In the genomic region with DNA sequence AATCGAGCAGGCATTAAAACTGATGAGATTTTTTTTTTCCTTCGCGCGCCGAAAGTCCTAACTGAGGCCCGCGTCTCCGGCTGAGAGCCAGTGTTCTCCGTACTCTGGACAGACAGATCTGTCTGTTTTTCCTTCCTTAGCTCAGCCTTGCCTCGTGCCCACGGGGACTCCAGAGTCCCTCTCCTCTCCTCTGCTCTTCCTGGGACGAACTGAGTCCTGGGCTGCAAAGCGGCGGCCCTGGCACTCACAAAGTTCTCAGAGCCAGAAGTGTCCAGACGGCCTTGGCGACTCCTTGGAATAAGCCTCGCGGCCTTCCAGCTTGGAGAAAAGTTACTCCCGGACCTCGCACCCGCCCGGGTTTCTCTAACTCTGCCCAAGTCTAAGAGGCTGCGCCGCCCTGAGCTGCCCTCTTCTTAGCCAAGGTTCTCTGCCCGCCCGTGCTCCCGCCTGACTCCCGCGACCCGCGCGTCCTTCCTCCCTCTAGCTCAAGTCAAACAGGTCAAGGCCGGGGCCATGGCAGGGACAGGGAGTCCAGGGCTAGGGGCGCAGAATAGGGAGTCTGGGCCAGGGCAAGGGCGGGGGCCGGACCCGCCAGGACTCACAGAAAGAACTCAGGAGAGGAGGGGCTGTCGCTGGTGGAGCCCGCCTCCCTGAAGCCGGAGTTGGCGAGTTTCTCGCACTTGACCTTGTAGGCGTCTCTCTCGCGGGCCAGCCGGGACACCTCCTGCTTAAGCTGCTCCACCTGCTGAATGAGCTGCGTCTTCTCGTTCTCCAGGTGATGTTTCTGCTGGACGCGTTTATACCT, we compare ENCODE assay signal across 8 mouse cellular contexts. TPM values are rescaled to one million over a fixed set of nuclear protein-coding genes. Genes with fewer than 3 reads are reported as not detected.
DNase-seq lines count a peak whose midpoint lies in the region; ATAC-seq and TF ChIP-seq lines count a peak whose summit lies in the region.

No protein-coding gene starts in this region.

- H3K4me3 ChIP-seq in kidney, adult 2 months (ENCODE audit: insufficient read depth, low read depth, low read length) = peak overlapping the region; percentile 61
- peak overlapping the region; percentile 53 for H3K4me3 ChIP-seq in lung, embryonic 16.5 days (ENCODE audit: low read length)
- peak overlapping the region; percentile 81 for H3K4me3 ChIP-seq in small intestine, adult 2 months (ENCODE audit: low read depth, low read length)

- intact Hi-C loops in left cerebral cortex, postnatal 36 days (cut with DNase I) = loop anchor here (5.0 kb wide), 4 partner anchors 303 to 1453 kb away; no protein-coding TSS in a partner anchor

- no peaks in the 10 kb centered on the region for H3K27me3 ChIP-seq in kidney, adult 2 months (replicated peaks; ENCODE audit: control insufficient read depth, insufficient read depth, low read length)
- peaks cover 75% of the 10 kb centered on the region for H3K27me3 ChIP-seq in lung, embryonic 16.5 days (ENCODE audit: control insufficient read depth, insufficient read depth, low read depth, low read length)
- peaks cover 60% of the 10 kb centered on the region for H3K27me3 ChIP-seq in small intestine, adult 2 months (ENCODE audit: control insufficient read depth, insufficient read depth, low read length)

- WGBS in kidney, adult 2 months = 5% methylated on average over 50 of the region's 50 CpGs
- WGBS in lung, embryonic 16.5 days = under 1% methylated on average over 50 of the region's 50 CpGs
- 1% methylated on average over 50 of the region's 50 CpGs for WGBS in small intestine, adult 2 months

- ATAC-seq in lung, embryonic 16.5 days (ENCODE audit: low read depth) = no peak

- 0 out of 2 replicates have a peak overlapping the region, but pooled peaks have one; percentile 17 for H3K27ac ChIP-seq in kidney, adult 2 months (ENCODE audit: insufficient read depth, low read depth, low read length)
- H3K27ac ChIP-seq in lung, embryonic 16.5 days (ENCODE audit: low read length) = no peak overlapping the region
- peak overlapping the region; percentile 70 for H3K27ac ChIP-seq in small intestine, adult 2 months (ENCODE audit: insufficient read depth, low read depth, low read length)

- H3K9me3 ChIP-seq in lung, embryonic 16.5 days (ENCODE audit: control insufficient read depth, low read length) = no peaks in the 10 kb centered on the region

- no peak for TF ChIP-seq CTCF in kidney, adult 2 months (conservative IDR thresholded peaks at IDR 0.05; ENCODE audit: insufficient read depth, insufficient read length, low read depth, low read length)
- no peak for TF ChIP-seq CTCF in small intestine, adult 2 months (IDR thresholded peaks at IDR 0.05; ENCODE audit: extremely low read depth, insufficient read length, insufficient replicate concordance, low read depth, low read length)

- TF ChIP-seq POLR2A in kidney, adult 2 months (IDR thresholded peaks at IDR 0.05; ENCODE audit: low read depth, low read length) = no peak
- peak; percentile 26; the same call in 1 of the 2 replicates for TF ChIP-seq POLR2A in small intestine, adult 2 months (IDR thresholded peaks at IDR 0.05; ENCODE audit: low read depth, low read length)

- no peaks in the 10 kb centered on the region; the same call in 1 of the 2 replicates for H3K4me1 ChIP-seq in kidney, adult 2 months (ENCODE audit: control insufficient read depth, insufficient read depth, low read length)
- peaks cover 24% of the 10 kb centered on the region for H3K4me1 ChIP-seq in lung, embryonic 16.5 days (replicated peaks; ENCODE audit: control insufficient read depth, insufficient read depth, low read length)
- H3K4me1 ChIP-seq in small intestine, adult 2 months (ENCODE audit: control insufficient read depth, insufficient read depth, insufficient read length, low read length) = peaks cover 2% of the 10 kb centered on the region; the same call in 1 of the 2 replicates

- H3K4me2 ChIP-seq in lung, embryonic 16.5 days (ENCODE audit: low read depth, low read length) = peak overlapping the region; percentile 96

- H3K36me3 ChIP-seq in kidney, adult 2 months (ENCODE audit: control insufficient read depth, insufficient read depth, low read length) = no peaks in the 10 kb centered on the region; the same call in 1 of the 2 replicates
- no peaks in the 10 kb centered on the region for H3K36me3 ChIP-seq in lung, embryonic 16.5 days (ENCODE audit: control insufficient read depth, insufficient read depth, low read length)
- peaks cover 10% of the 10 kb centered on the region for H3K36me3 ChIP-seq in small intestine, adult 2 months (ENCODE audit: control insufficient read depth, insufficient read depth, low read length)

- DNase-seq in R1 (ENCODE audit: low read depth, low spot score) = peak; percentile 63
- peak; percentile 61 for DNase-seq in embryo, embryonic 10.5 days (ENCODE audit: low spot score)
- peak; percentile 48 for DNase-seq in heart, adult 8-10 months (ENCODE audit: low spot score)
- peak; percentile 68 for DNase-seq in kidney, adult 2 months
- DNase-seq in left cerebral cortex, postnatal 36 days (ENCODE audit: low spot score in 2 of 2) = no peak
- DNase-seq in layer of hippocampus, adult 9-10 months (ENCODE audit: low spot score) = no peak

- H3K9ac ChIP-seq in lung, embryonic 16.5 days (ENCODE audit: low read length) = peak overlapping the region; percentile 59

RNA-seq across cellular contexts. Expression of gene Mafb, which starts 1.6 kb away (rescaled TPM):
- 10 to 100 TPM in 3 of 4 experiments, 1 to 10 TPM in 1; 9.2 to 12.0 (median 10.9) TPM for total RNA-seq in heart, adult 8-10 months (2022)
- 8.0 and 8.5 TPM in 2 replicates for polyA plus RNA-seq in kidney, adult 2 months (2012; rRNA removed)
- 2.6 and 2.9 TPM in 2 replicates for polyA plus RNA-seq in lung, embryonic 16.5 days (2015; fragmentation: Nextera tagmentation; extraction: Ambion mirVana)
- polyA plus RNA-seq in small intestine, adult 2 months (2012; rRNA removed) = 33.5 and 65.6 TPM in 2 replicates
- 10 to 100 TPM; 17.8 to 20.6 TPM for total RNA-seq in left cerebral cortex, postnatal 36 days (2021)

RNA-seq across cellular contexts. Expression of gene Gm826, which starts 31.3 kb away (rescaled TPM):
- 10 to 100 TPM in 2 of 4 experiments, 1 to 10 TPM in 2; 6.6 to 13.3 (median 10.3) TPM for total RNA-seq in heart, adult 8-10 months (2022)
- polyA plus RNA-seq in kidney, adult 2 months (2012; rRNA removed) = 0.25 and 0.41 TPM in 2 replicates
- polyA plus RNA-seq in lung, embryonic 16.5 days (2015; fragmentation: Nextera tagmentation; extraction: Ambion mirVana) = 0.50 and 0.77 TPM in 2 replicates
- 0.13 and 0.65 TPM in 2 replicates for polyA plus RNA-seq in small intestine, adult 2 months (2012; rRNA removed)
- total RNA-seq in left cerebral cortex, postnatal 36 days (2021) = not detected

Comparison
In these comparisons a context has a peak if more than half of its experiments do, and no peak if none do; other contexts are left out.
1. DNase-seq: peak in R1 (single experiment), embryo, embryonic 10.5 days (single experiment), heart, adult 8-10 months (single experiment) and kidney, adult 2 months (single experiment); none in left cerebral cortex, postnatal 36 days (0 of 2) and layer of hippocampus, adult 9-10 months (single experiment).
2. Peak in every context shown above with its lines, with median percentiles within 50 percentile points of each other: H3K4me3 ChIP-seq.